Mouse (Mus musculus) myocyte (in vitro differentiated cells): ENCODE data around the gene Maml1. TPM values are rescaled to one million over a fixed set of nuclear protein-coding genes. Genes with fewer than 3 reads are reported as not detected.

ENCODE experiments used
- H3K27me3 ChIP-seq: one replicate; pipeline ENCODE4 v1.6.1; 2011; ENCODE audit not compliant: control insufficient read depth, insufficient read depth, insufficient read length
- H3K36me3 ChIP-seq: one replicate; pipeline ENCODE4 v1.6.1; 2011; ENCODE audit not compliant: control insufficient read depth, insufficient read depth
- H3K4me2 ChIP-seq: one replicate; pipeline ENCODE4 v1.6.1; 2011; ENCODE audit warnings: low read depth, control low read depth
- H3K4me3 ChIP-seq: one replicate; pipeline ENCODE4 v1.5.1; 2011; ENCODE audit warnings: mild to moderate bottlenecking, control low read depth, moderate library complexity
- H3K79me2 ChIP-seq: one replicate; pipeline ENCODE4 v1.6.1; 2011; ENCODE audit not compliant: control insufficient read depth, insufficient read depth
- H3ac ChIP-seq: one replicate; pipeline ENCODE4 v1.6.1; 2011; ENCODE audit not compliant: control insufficient read depth, insufficient read length
- CEBPB ChIP-seq: IDR thresholded peaks from 2 replicates; pipeline ENCODE4 v1.6.1; 2011; ENCODE audit warnings: mild to moderate bottlenecking, moderate library complexity; ENCODE audit not compliant: poor library complexity, insufficient read depth, severe bottlenecking
- E2F4 ChIP-seq: IDR thresholded peaks from one replicate; pipeline ENCODE4 v1.6.1; 2011; ENCODE audit warnings: mild to moderate bottlenecking, control low read depth, moderate library complexity; ENCODE audit not compliant: insufficient read depth
- MAX ChIP-seq: IDR thresholded peaks from one replicate; pipeline ENCODE4 v1.6.1; 2011; ENCODE audit warnings: low read depth, mild to moderate bottlenecking, control low read depth
- MYOD1 ChIP-seq, 3 experiments: IDR thresholded peaks; one replicate each; pipeline ENCODE4 v1.6.1; 2011; ENCODE audit warnings: control low read depth in 2 of 3, low read depth in 2 of 3, mild to moderate bottlenecking in 2 of 3, moderate library complexity in 1 of 3; ENCODE audit not compliant: insufficient read length in 2 of 3, control insufficient read depth in 1 of 3
- MYOG ChIP-seq, 3 experiments: IDR thresholded peaks; one replicate each; pipeline ENCODE4 v1.6.1; 2011; ENCODE audit warnings: control low read depth in 2 of 3, low read depth in 2 of 3, mild to moderate bottlenecking in 2 of 3; ENCODE audit not compliant: insufficient read length in 2 of 3, control insufficient read depth in 1 of 3, insufficient read depth in 1 of 3
- POLR2A ChIP-seq: IDR thresholded peaks from one replicate; pipeline ENCODE4 v1.6.1; 2011; ENCODE audit warnings: low read depth, mild to moderate bottlenecking, control low read depth, moderate library complexity; ENCODE audit not compliant: insufficient read length
- POLR2AphosphoS2 ChIP-seq: IDR thresholded peaks from one replicate; pipeline ENCODE4 v1.6.1; 2011; ENCODE audit warnings: low read depth, control low read depth; ENCODE audit not compliant: insufficient read length
- REST ChIP-seq: IDR thresholded peaks from one replicate; pipeline ENCODE4 v1.6.1; 2011; ENCODE audit warnings: mild to moderate bottlenecking, control low read depth, moderate library complexity; ENCODE audit not compliant: insufficient read depth, insufficient read length
- SRF ChIP-seq: IDR thresholded peaks from one replicate; pipeline ENCODE4 v1.6.1; 2011; ENCODE audit warnings: low read depth; ENCODE audit not compliant: control insufficient read depth, insufficient read length
- TCF12 ChIP-seq: IDR thresholded peaks from one replicate; pipeline ENCODE4 v1.6.1; 2011; ENCODE audit warnings: mild to moderate bottlenecking, control low read depth; ENCODE audit not compliant: poor library complexity, insufficient read depth, severe bottlenecking
- TCF3 ChIP-seq: IDR thresholded peaks from one replicate; pipeline ENCODE4 v1.6.1; 2011; ENCODE audit warnings: low read depth, control low read depth; ENCODE audit not compliant: insufficient read length
- USF1 ChIP-seq: IDR thresholded peaks from one replicate; pipeline ENCODE4 v1.6.1; 2011; ENCODE audit warnings: low read depth, mild to moderate bottlenecking, control low read depth, moderate library complexity
- polyA plus RNA-seq: library from polyadenylated mRNA; unstranded; fragments of >200 nt; fragmentation: generic; extraction: Trizol; gene quantifications from one replicate; pipeline ENCODE4 v1.2.1, GENCODE M21; 2012; ENCODE audit warnings: missing spikeins

Maml1 gene
- polyA plus RNA-seq, 1 experiment, result 13.7 TPM

DNA sequence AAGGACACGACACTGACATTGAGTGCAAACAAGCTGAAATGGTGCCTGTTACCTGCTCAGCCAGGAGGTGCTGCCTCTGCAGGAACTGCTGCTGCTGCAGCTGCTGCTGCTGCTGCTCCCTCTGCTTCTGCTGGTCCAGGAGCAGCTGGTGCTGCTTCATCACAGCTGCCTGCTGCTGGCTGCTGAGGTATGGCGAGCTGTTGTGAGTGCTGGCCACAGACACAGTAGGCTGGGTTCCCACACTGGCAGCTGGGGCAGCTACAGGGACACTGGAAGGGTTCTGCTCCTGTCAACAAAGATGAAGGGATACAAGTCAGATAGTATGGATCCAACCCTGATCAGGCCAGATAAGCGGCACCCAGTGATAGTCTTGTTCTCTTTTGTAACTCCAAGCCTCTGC lies 28.9 kb downstream of the Maml1 start:
- no peak overlapping the region for H3ac ChIP-seq

DNA sequence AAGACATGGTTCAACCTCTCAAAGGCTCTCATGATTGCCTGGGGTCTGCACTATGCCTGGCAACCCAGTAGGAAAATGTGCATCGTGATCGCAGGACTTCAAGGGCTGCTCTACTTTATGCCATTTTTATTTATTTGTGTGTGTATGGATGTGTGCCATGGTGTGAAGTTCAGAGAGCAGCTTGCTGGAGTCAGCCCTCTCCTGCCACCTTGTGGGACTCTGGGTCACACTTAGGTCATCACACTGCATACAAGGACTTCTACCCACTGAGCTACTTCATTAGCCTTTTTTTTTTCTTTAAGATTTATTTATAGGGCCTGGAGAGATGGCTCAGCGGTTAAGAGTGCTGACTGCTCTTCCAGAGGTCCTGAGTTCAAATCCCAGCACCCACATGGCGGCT lies 30.1 kb downstream of the Maml1 start:
- no peak overlapping the region for H3ac ChIP-seq
- peaks cover 57% of the 10 kb centered on the region for H3K36me3 ChIP-seq
- H3K4me3 ChIP-seq, result no peak overlapping the region
- H3K27me3 ChIP-seq, result no peaks in the 10 kb centered on the region
- peaks cover 6% of the 10 kb centered on the region for H3K79me2 ChIP-seq
- TF ChIP-seq TCF12, result no peak
- no peak for TF ChIP-seq POLR2AphosphoS2
- no peak for TF ChIP-seq MYOD1 (IDR thresholded peaks at IDR 0.05; ENCODE audit: control insufficient read depth in 1 of 3, insufficient read length in 2 of 3, low read depth in 2 of 3)
- no peak for TF ChIP-seq TCF3
- no peak for TF ChIP-seq SRF
- TF ChIP-seq MAX, result no peak
- TF ChIP-seq E2F4, result no peak
- TF ChIP-seq CEBPB, result no peak
- H3K4me2 ChIP-seq, result no peak overlapping the region

More for the DNA sequence above, 28.9 kb downstream of the Maml1 start:
- Histone ChIP-seq H3K79me2 (peaks cover 17% of the 10 kb centered on the region), H3K36me3 (peaks cover 47% of the 10 kb centered on the region), H3K27me3 (no peaks in the 10 kb centered on the region), H3K4me2 (no peak overlapping the region), H3K4me3 (no peak overlapping the region)
- no peak for TF ChIP-seq MAX
- no peak for TF ChIP-seq POLR2A
- no peak for TF ChIP-seq POLR2AphosphoS2
- TF ChIP-seq MYOG (IDR thresholded peaks at IDR 0.05; ENCODE audit: control insufficient read depth in 1 of 3, insufficient read depth in 1 of 3, insufficient read length in 2 of 3, low read depth in 2 of 3), result peak; percentile 83 to 94 (median 91)
- peak; percentile 93 for TF ChIP-seq TCF3
- TF ChIP-seq MYOD1 (IDR thresholded peaks at IDR 0.05; ENCODE audit: control insufficient read depth in 1 of 3, insufficient read length in 2 of 3, low read depth in 2 of 3), result peak; percentile 21 to 95 (median 94)
- no peak for TF ChIP-seq CEBPB
- TF ChIP-seq USF1, result no peak

- H3ac ChIP-seq, result no peak overlapping the region
- no peaks in the 10 kb centered on the region for H3K79me2 ChIP-seq
- H3K36me3 ChIP-seq, result peaks cover 37% of the 10 kb centered on the region
- peak overlapping the region; percentile 32 for H3K4me2 ChIP-seq
- no peak overlapping the region for H3K4me3 ChIP-seq
- TF ChIP-seq SRF, result no peak
- TF ChIP-seq MAX, result peak; percentile 39
- peak in 2 of 3 experiments; percentile 40 to 72 for TF ChIP-seq MYOD1 (IDR thresholded peaks at IDR 0.05; ENCODE audit: control insufficient read depth in 1 of 3, insufficient read length in 2 of 3, low read depth in 2 of 3)
- peak in 2 of 3 experiments; percentile 56 to 76 for TF ChIP-seq MYOG (IDR thresholded peaks at IDR 0.05; ENCODE audit: control insufficient read depth in 1 of 3, insufficient read depth in 1 of 3, insufficient read length in 2 of 3, low read depth in 2 of 3)
- no peak for TF ChIP-seq POLR2AphosphoS2
- TF ChIP-seq POLR2A, result peak; percentile 7
- H3K27me3 ChIP-seq, result no peaks in the 10 kb centered on the region
Observed at GRCm38 (mm10) chr11:50258310-50258709, 33.8 kb downstream of the Maml1 start.

DNA sequence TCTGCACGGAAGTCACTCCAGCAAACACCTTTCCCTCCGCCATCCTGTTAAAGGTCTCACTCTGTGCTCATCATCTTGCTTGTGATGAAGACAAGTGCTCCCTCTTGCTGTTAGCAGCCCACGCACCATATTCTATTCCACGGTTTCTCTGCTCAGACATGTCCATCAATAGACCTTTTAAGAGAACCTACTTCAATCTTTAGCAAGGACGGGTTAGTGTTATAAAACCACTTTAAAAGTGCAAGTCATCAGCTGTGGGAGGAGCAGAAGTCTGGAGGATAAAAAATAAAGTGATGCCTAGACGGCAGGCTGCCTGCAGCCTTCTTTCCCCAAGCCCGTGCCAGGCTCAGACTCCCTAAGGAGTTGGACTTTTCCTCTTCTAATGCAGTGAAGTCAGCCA lies 35.5 kb downstream of the Maml1 start:
- TF ChIP-seq E2F4, result no peak
- TF ChIP-seq MYOG (IDR thresholded peaks at IDR 0.05; ENCODE audit: control insufficient read depth in 1 of 3, insufficient read depth in 1 of 3, insufficient read length in 2 of 3, low read depth in 2 of 3), result no peak
- no peak for TF ChIP-seq SRF
- no peak for TF ChIP-seq POLR2AphosphoS2
- TF ChIP-seq MYOD1 (IDR thresholded peaks at IDR 0.05; ENCODE audit: control insufficient read depth in 1 of 3, insufficient read length in 2 of 3, low read depth in 2 of 3), result no peak
- TF ChIP-seq CEBPB, result no peak
- no peak for TF ChIP-seq TCF12
- TF ChIP-seq REST, result no peak
- no peak for TF ChIP-seq MAX
- no peak for TF ChIP-seq USF1
- no peak for TF ChIP-seq POLR2A
- no peak for TF ChIP-seq TCF3
- no peak overlapping the region for H3K4me3 ChIP-seq
- no peaks in the 10 kb centered on the region for H3K79me2 ChIP-seq
- no peak overlapping the region for H3ac ChIP-seq
- peaks cover 27% of the 10 kb centered on the region for H3K36me3 ChIP-seq
- H3K4me2 ChIP-seq, result no peak overlapping the region
- H3K27me3 ChIP-seq, result no peaks in the 10 kb centered on the region

GRCm38 (mm10) chr11:50254010-50254580 lies 38.0 kb downstream of the Maml1 start:
- peak overlapping the region; percentile 67 for H3K4me2 ChIP-seq
- H3K4me3 ChIP-seq, result no peak overlapping the region
- TF ChIP-seq MYOG (IDR thresholded peaks at IDR 0.05; ENCODE audit: control insufficient read depth in 1 of 3, insufficient read depth in 1 of 3, insufficient read length in 2 of 3, low read depth in 2 of 3) (no peak), POLR2AphosphoS2 (peak; percentile 75)
- peaks cover 15% of the 10 kb centered on the region for H3K36me3 ChIP-seq
- H3K79me2 ChIP-seq, result no peaks in the 10 kb centered on the region
- no peaks in the 10 kb centered on the region for H3K27me3 ChIP-seq
- H3ac ChIP-seq, result no peak overlapping the region
